Mouse (Mus musculus): ENCODE data around the gene Nolc1. TPM values are rescaled to one million over a fixed set of nuclear protein-coding genes. Genes with fewer than 3 reads are reported as not detected.
A peak's percentile ranks its signal among the peaks of the same experiment; 100 is the strongest.

The Nolc1 gene
- total and polyA plus RNA-seq, 3 experiments = 88.0 to 333 (median 96.0) TPM

DNA sequence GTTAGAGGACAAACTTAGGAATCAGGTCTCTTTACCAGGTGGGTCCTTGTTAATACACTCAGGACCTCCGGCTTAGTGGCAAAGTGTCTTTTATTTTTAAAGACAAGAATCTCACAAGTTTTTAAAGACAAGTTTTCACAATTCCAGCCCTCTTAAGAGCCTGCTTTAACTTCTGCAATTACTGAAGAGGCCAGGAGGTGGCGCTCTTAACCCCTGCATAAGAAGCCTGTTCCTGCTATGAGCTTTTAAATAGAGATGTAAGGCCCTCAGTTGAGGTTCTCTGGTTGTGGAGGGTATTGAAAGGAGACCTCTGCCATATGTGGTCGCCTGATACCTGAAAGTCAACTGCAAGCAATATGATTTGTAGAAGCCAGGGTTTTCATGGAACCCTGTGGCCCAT lies 10.7 kb downstream of the Nolc1 start:
- H3K9me3 ChIP-seq (replicated peaks; ENCODE audit: low read length) = no peaks in the 10 kb centered on the region
- peak; percentile 77 for DNase-seq (ENCODE audit: extremely low read depth)
- no peak overlapping the region for H3K27ac ChIP-seq (ENCODE audit: insufficient read depth, low read depth)
- H3K9ac ChIP-seq (ENCODE audit: insufficient read depth, low read depth) = no peak overlapping the region
- H3K4me2 ChIP-seq (ENCODE audit: insufficient read depth, low read depth, poor library complexity, severe bottlenecking) = no peak overlapping the region
- H3K36me3 ChIP-seq (replicated peaks in 1 of 2; ENCODE audit: control insufficient read depth in 1 of 2, insufficient read depth in 1 of 2, low read length in 1 of 2) = peaks cover 40 to 50% of the 10 kb centered on the region in 2 experiments
- TF ChIP-seq CHD1 (IDR thresholded peaks at IDR 0.05; ENCODE audit: low read depth, low read length) = no peak
- 0 out of 2 replicates have a peak, but pooled peaks have one; percentile 25 for TF ChIP-seq POLR2AphosphoS2 (IDR thresholded peaks at IDR 0.05; ENCODE audit: low read depth, low read length)
- TF ChIP-seq E2F4 (IDR thresholded peaks at IDR 0.05; ENCODE audit: insufficient replicate concordance, low read depth, low read length) = no peak
- no peak for TF ChIP-seq ZC3H11A (IDR thresholded peaks at IDR 0.05; ENCODE audit: low read depth, low read length)
- TF ChIP-seq ZMIZ1 (IDR thresholded peaks at IDR 0.05; ENCODE audit: low read depth, low read length) = no peak
- no peak for TF ChIP-seq JUND (conservative IDR thresholded peaks at IDR 0.05; ENCODE audit: low read depth, low read length)
- TF ChIP-seq JUN (IDR thresholded peaks at IDR 0.05; ENCODE audit: insufficient read depth, low read depth, low read length) = no peak
- peak; percentile 55 for TF ChIP-seq RAD21 (IDR thresholded peaks at IDR 0.05; ENCODE audit: low read depth, low read length)
- TF ChIP-seq CTCF (conservative IDR thresholded peaks at IDR 0.05 in 1 of 2, IDR thresholded peaks at IDR 0.05 in 1 of 2; ENCODE audit: low read depth in 2 of 2, low read length in 2 of 2) = peak; percentile 75 to 86
- peak; percentile 42 for TF ChIP-seq SMC3 (IDR thresholded peaks at IDR 0.05; ENCODE audit: low read depth, low read length)
- no peak for TF ChIP-seq CHD2 (IDR thresholded peaks at IDR 0.05; ENCODE audit: low read length)
- no peak for TF ChIP-seq EP300 (IDR thresholded peaks at IDR 0.05; ENCODE audit: low read length)
- in situ Hi-C loops (cut with MboI; ENCODE audit: low pct_ligation_motif_present, low pct_unique_long_range_greater_than_20kb, low sequenced_read_pairs) = no loop called here
- dilution Hi-C loops (cut with MboI; ENCODE audit: extremely low pct_ligation_motif_present, extremely low pct_unique_long_range_greater_than_20kb, low sequenced_read_pairs) = no loop called here
- H3K27me3 ChIP-seq (replicated peaks) = no peaks in the 10 kb centered on the region
- H3K4me3 ChIP-seq (replicated peaks in 1 of 3; ENCODE audit: low read depth in 2 of 3, low read length in 2 of 3, poor library complexity in 1 of 3) = no peak overlapping the region
- no peaks in the 10 kb centered on the region for H3K79me2 ChIP-seq (replicated peaks; ENCODE audit: control insufficient read depth, extremely low read depth, insufficient read depth, poor library complexity, severe bottlenecking)
- no peaks in the 10 kb centered on the region for H3K4me1 ChIP-seq (ENCODE audit: control insufficient read depth in 1 of 2, insufficient read depth in 2 of 2)

DNA sequence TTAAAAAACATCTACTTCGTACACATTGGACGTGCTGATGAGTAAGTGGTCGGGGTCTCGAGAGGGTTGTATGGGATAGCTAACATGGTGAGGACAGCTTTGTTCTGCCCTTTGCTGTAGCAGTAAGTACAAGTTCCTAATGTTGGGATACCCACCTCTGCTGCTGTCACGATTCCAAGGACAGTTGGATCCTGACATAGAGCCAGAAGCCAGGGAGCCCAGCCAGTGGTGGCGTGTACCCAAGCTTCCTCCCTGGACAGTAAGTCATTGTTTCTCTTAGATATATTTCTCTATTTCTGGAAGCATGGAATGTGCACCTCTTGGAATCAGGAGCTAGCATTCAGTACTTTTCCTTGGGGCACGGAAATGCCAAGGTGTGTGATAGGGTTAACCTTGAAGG lies 12.2 kb downstream of the Nolc1 start:
- no peak overlapping the region for H3K4me3 ChIP-seq (replicated peaks in 1 of 3; ENCODE audit: low read depth in 2 of 3, low read length in 2 of 3, poor library complexity in 1 of 3)
- H3K9ac ChIP-seq (ENCODE audit: insufficient read depth, low read depth) = no peak overlapping the region
- no peaks in the 10 kb centered on the region for H3K27me3 ChIP-seq (replicated peaks)
- dilution Hi-C loops (cut with MboI; ENCODE audit: extremely low pct_ligation_motif_present, extremely low pct_unique_long_range_greater_than_20kb, low sequenced_read_pairs) = no loop called here
- H3K9me3 ChIP-seq (replicated peaks; ENCODE audit: low read length) = no peaks in the 10 kb centered on the region
- TF ChIP-seq ETS1 (conservative IDR thresholded peaks at IDR 0.05; ENCODE audit: low read depth, low read length) (no peak), ELF1 (IDR thresholded peaks at IDR 0.05; ENCODE audit: low read depth, low read length) (no peak), JUND (conservative IDR thresholded peaks at IDR 0.05; ENCODE audit: low read depth, low read length) (no peak), MXI1 (IDR thresholded peaks at IDR 0.05; ENCODE audit: low read depth, low read length) (no peak), RAD21 (IDR thresholded peaks at IDR 0.05; ENCODE audit: low read depth, low read length) (no peak), GABPA (IDR thresholded peaks at IDR 0.05; ENCODE audit: insufficient replicate concordance, low read depth, low read length) (no peak), TCF12 (IDR thresholded peaks at IDR 0.05; ENCODE audit: low read depth, low read length) (no peak), E2F4 (IDR thresholded peaks at IDR 0.05; ENCODE audit: insufficient replicate concordance, low read depth, low read length) (no peak), MAZ (IDR thresholded peaks at IDR 0.05; ENCODE audit: low read depth, low read length) (no peak)
- H3K36me3 ChIP-seq (replicated peaks in 1 of 2; ENCODE audit: control insufficient read depth in 1 of 2, insufficient read depth in 1 of 2, low read length in 1 of 2) = peaks cover 25 to 35% of the 10 kb centered on the region in 2 experiments
- no peak overlapping the region for H3K27ac ChIP-seq (ENCODE audit: insufficient read depth, low read depth)
- H3K79me2 ChIP-seq (replicated peaks; ENCODE audit: control insufficient read depth, extremely low read depth, insufficient read depth, poor library complexity, severe bottlenecking) = no peaks in the 10 kb centered on the region
- no peaks in the 10 kb centered on the region for H3K4me1 ChIP-seq (ENCODE audit: control insufficient read depth in 1 of 2, insufficient read depth in 2 of 2)
- in situ Hi-C loops (cut with MboI; ENCODE audit: low pct_ligation_motif_present, low pct_unique_long_range_greater_than_20kb, low sequenced_read_pairs) = no loop called here
- DNase-seq (ENCODE audit: extremely low read depth) = no peak
- no peak overlapping the region for H3K4me2 ChIP-seq (ENCODE audit: insufficient read depth, low read depth, poor library complexity, severe bottlenecking)

All from CH12.LX (cell line).